Mouse (Mus musculus) ES-E14 (cell line): ENCODE measurements around the gene Zfp523. TPM values are rescaled to one million over a fixed set of nuclear protein-coding genes. Genes with fewer than 3 reads are reported as not detected.
A peak's percentile ranks its signal among the peaks of the same experiment; 100 is the strongest.

ENCODE experiments used
- DNase-seq: peaks from one replicate; pipeline ENCODE4 v3.0.0-alpha.2; 2013; ENCODE audit warnings: low read depth, low spot score
- H3K27ac ChIP-seq: 2 replicates; pipeline ENCODE4 v1.5.1; 2012; ENCODE audit warnings: low read depth, mild to moderate bottlenecking, low read length, moderate library complexity, mixed read lengths; ENCODE audit not compliant: poor library complexity, insufficient read depth, severe bottlenecking
- H3K36me3 ChIP-seq: 2 replicates; pipeline ENCODE4 v1.6.1; 2012; ENCODE audit warnings: mild to moderate bottlenecking, low read length, moderate library complexity, mixed read lengths; ENCODE audit not compliant: control insufficient read depth, poor library complexity, insufficient read depth, severe bottlenecking
- H3K4me1 ChIP-seq, 2 experiments: fragments of 150-350 bp in 1 of 2; sonication (generic) in 1 of 2; 2 replicates each; pipeline ENCODE4 v1.6.1; 2012; ENCODE audit warnings: low read length in 2 of 2, mild to moderate bottlenecking in 1 of 2, mixed read lengths in 1 of 2; ENCODE audit not compliant: control insufficient read depth in 2 of 2, insufficient read depth in 2 of 2, poor library complexity in 1 of 2
- H3K4me3 ChIP-seq, 2 experiments: fragments of 150-350 bp in 1 of 2; sonication (generic) in 1 of 2; 2 replicates each; pipeline ENCODE4 v1.5.1; 2012; ENCODE audit warnings: low read length in 2 of 2, low read depth in 1 of 2, mild to moderate bottlenecking in 1 of 2, mixed read lengths in 1 of 2; ENCODE audit not compliant: insufficient read depth in 1 of 2, poor library complexity in 1 of 2, severe bottlenecking in 1 of 2
- H3K9ac ChIP-seq: 2 replicates; pipeline ENCODE4 v1.6.1; 2012; ENCODE audit warnings: low read depth, mild to moderate bottlenecking, low read length, mixed read lengths; ENCODE audit not compliant: poor library complexity, insufficient read depth, severe bottlenecking
- H3K9me3 ChIP-seq: fragments of 150-350 bp; sonication (generic); 2 replicates; pipeline ENCODE4 v1.6.1; 2012; ENCODE audit warnings: low read depth, mild to moderate bottlenecking, low read length; ENCODE audit not compliant: control insufficient read depth, insufficient read depth
- CHD2 ChIP-seq: IDR thresholded peaks from 2 replicates; pipeline ENCODE4 v1.6.1; 2014; ENCODE audit warnings: mild to moderate bottlenecking, low read depth, low read length, inconsistent platforms
- HCFC1 ChIP-seq: IDR thresholded peaks from 2 replicates; pipeline ENCODE4 v1.6.1; 2012; ENCODE audit warnings: low read length, inconsistent platforms, borderline replicate concordance; ENCODE audit not compliant: insufficient read depth
- MAFK ChIP-seq: IDR thresholded peaks from 2 replicates; pipeline ENCODE4 v1.6.1; 2014; ENCODE audit warnings: mild to moderate bottlenecking, low read depth, low read length, inconsistent platforms; ENCODE audit not compliant: insufficient read depth
- ZC3H11A ChIP-seq: IDR thresholded peaks from 2 replicates; pipeline ENCODE4 v1.6.1; 2012; ENCODE audit warnings: low read depth, mild to moderate bottlenecking, inconsistent platforms, low read length, borderline replicate concordance
- ZNF384 ChIP-seq: IDR thresholded peaks from 2 replicates; pipeline ENCODE4 v1.6.1; 2012; ENCODE audit warnings: low read depth, low read length, inconsistent platforms
- in situ Hi-C, 2 experiments: fragments of 600-800 bp; cut with MboI; formaldehyde crosslinking; loops; one replicate each; pipeline ENCODE4 v1.15.1; 2025; ENCODE audit warnings: low sequenced_read_pairs in 2 of 2, inconsistent platforms in 1 of 2; ENCODE audit not compliant: unreplicated experiment in 2 of 2
- total RNA-seq: library from RNA; depleted of rRNA; stranded (reverse); fragments of 300-350 nt; gene quantifications from 2 replicates; pipeline ENCODE4 v1.2.3, GENCODE M21; 2012

The Zfp523 gene
- total RNA-seq, 1 experiment, result 11.4 TPM

DNA sequence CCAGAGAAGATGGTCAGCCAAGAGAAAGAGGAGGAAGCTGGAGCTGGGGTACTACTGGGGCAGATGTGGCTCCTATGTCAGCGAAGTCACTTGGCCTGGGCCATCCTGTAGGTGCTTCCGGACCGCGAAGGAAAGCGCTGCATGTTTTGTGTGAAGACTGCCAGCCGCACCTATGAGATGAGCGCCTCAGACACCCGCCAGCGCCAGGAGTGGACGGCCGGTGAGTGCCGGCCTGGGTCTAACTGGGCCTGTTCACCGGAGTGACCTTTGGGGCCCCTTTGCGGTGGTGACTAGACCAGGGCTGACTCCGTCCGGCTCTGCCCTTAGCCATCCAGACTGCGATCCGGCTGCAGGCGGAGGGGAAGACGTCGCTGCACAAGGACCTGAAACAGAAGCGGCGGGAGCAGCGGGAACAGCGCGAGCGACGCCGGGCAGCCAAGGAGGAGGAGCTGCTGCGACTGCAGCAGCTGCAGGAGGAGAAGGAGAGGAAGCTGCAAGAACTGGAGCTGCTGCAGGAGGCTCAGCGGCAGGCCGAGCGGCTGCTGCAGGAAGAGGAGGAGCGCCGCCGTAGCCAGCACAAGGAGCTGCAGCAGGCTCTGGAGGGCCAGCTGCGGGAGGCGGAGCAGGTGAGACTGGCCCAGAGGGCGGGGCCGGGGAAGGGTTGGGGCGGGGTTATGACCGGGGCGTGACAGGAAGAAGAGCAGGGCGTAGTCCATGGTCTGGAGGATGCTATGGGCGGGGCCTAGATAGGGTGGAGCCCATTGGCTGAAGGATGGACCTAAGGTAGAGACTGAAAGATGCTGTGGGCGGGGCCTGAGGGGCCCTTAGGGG, 46.8 kb downstream of the Zfp523 start:
- Histone ChIP-seq H3K27ac (no peak overlapping the region), H3K4me1 (peaks cover 2 to 13% of the 10 kb centered on the region in 2 experiments; a peak in 3 of 4 replicates), H3K4me3 (peak overlapping the region; percentile 70 to 73), H3K9ac (peak overlapping the region; percentile 63; the same call in 1 of the 2 replicates), H3K9me3 (no peaks in the 10 kb centered on the region), H3K36me3 (peaks cover 18% of the 10 kb centered on the region)
- in situ Hi-C loops, result no loop called here
- DNase-seq, result peak; percentile 100
- no peak for TF ChIP-seq ZC3H11A
- no peak for TF ChIP-seq HCFC1
- TF ChIP-seq MAFK, result no peak
- no peak for TF ChIP-seq CHD2
- TF ChIP-seq ZNF384, result no peak

DNA sequence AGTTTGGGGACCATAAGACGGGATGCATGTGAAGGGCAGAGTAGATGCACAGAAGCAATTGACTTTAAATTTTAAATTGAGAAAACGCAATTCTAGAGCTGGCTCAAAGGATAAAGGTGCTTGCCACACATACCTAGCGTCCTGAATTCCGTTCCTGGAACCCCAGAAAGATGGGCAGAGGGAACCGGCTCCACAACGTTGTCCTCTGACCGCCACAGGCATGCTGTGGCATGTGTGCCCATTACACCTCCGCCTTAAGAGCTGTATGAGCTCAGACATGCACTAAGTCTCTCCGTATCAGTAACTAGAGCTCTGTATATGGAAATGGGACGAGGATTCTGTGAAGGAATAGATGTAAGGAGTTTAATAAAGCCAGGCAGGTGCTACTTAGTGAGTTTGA, 47.7 kb downstream of the Zfp523 start:
- Histone ChIP-seq H3K9ac (no peak overlapping the region), H3K36me3 (peaks cover 18% of the 10 kb centered on the region), H3K9me3 (no peaks in the 10 kb centered on the region), H3K4me3 (no peak overlapping the region), H3K4me1 (peaks cover 2 to 12% of the 10 kb centered on the region in 2 experiments; a peak in 3 of 4 replicates), H3K27ac (no peak overlapping the region)
- in situ Hi-C loops, result no loop called here
- no peak for DNase-seq
- TF ChIP-seq HCFC1, result no peak
- TF ChIP-seq MAFK, result no peak
- no peak for TF ChIP-seq CHD2
- TF ChIP-seq ZC3H11A, result no peak
- no peak for TF ChIP-seq ZNF384

DNA sequence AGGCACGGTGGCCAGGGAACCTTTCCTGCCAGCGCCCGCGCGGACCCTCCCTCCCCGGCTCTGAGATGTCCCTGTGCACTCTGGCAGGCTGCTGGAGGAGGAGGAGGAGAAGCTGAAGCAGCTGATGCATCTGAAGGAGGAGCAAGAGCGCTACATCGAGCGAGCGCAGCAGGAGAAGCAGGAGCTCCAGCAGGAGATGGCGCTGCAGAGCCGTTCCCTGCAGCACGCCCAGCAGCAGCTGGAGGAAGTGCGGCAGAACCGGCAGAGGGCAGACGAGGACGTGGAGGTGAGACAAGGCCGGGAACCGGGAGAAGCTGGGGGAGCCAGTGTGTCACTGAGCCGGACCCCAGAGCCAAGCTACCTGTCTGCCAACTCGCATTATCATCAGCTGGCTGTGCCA, 49.1 kb downstream of the Zfp523 start:
- Histone ChIP-seq H3K4me3 (peak overlapping the region; percentile 32 to 47; a peak in 2 of 4 replicates), H3K9ac (peak overlapping the region; percentile 11; the same call in 1 of the 2 replicates), H3K27ac (no peak overlapping the region), H3K36me3 (peaks cover 16% of the 10 kb centered on the region), H3K9me3 (no peaks in the 10 kb centered on the region), H3K4me1 (peaks cover 2 to 20% of the 10 kb centered on the region in 2 experiments)
- in situ Hi-C loops, result no loop called here
- TF ChIP-seq CHD2 (no peak), HCFC1 (peak; percentile 69; the same call in 1 of the 2 replicates), MAFK (no peak), ZC3H11A (peak; percentile 29), ZNF384 (0 out of 2 replicates have a peak, but pooled peaks have one; percentile 22)
- DNase-seq, result no peak

DNA sequence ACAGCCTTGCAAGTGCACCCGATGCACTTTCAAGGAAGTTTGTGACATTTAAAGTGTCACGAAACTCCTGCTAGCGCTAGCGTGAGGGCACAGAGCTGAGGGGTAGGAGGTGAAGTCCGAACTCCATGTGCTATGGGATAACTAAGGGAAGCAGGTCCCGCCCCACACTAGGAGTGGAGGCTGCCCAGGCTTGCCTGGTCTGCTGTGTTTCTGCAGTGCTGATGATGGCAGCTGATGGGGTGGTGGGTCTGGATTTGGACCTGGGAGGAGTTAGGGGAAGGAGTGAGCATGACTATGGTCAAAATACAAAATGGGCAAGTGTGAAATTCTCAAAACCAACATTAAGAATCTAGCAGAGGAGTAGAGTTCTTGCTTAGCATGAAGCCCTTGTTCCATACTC, 53.6 kb downstream of the Zfp523 start:
- Histone ChIP-seq H3K9ac (peak overlapping the region; percentile 37; the same call in 1 of the 2 replicates), H3K4me1 (peaks cover 8 to 31% of the 10 kb centered on the region in 2 experiments), H3K4me3 (no peak overlapping the region), H3K27ac (peak overlapping the region; percentile 64), H3K36me3 (peaks cover 12% of the 10 kb centered on the region), H3K9me3 (no peaks in the 10 kb centered on the region)
- DNase-seq, result no peak
- in situ Hi-C loops, result no loop called here
- no peak for TF ChIP-seq CHD2
- no peak for TF ChIP-seq HCFC1
- TF ChIP-seq ZC3H11A, result no peak
- no peak for TF ChIP-seq MAFK
- TF ChIP-seq ZNF384, result no peak
